Mouse (Mus musculus) kidney, postnatal 0 days (tissue): ENCODE results near the gene B3galt2. TPM values are rescaled to one million over a fixed set of nuclear protein-coding genes. Genes with fewer than 3 reads are reported as not detected.
A peak's percentile ranks its signal among the peaks of the same experiment; 100 is the strongest.
"Not testable (repeated sequence)": the region's sequence is repeated elsewhere in the genome, so short reads cannot be mapped to it uniquely, and the experiment has no call there.

Experiments used
- ATAC-seq: fragments of 200-750 bp; cut with Nextera tagmentation; replicated peaks from 2 replicates; pipeline ENCODE4 v1.8.0; 2017; ENCODE audit warnings: low read depth, moderate number of reproducible peaks, moderate TSS enrichment, moderate library complexity; ENCODE audit not compliant: low FRiP score
- DNase-seq: peaks from one replicate; pipeline ENCODE4 v3.0.0-alpha.2; 2016; ENCODE audit warnings: low spot score
- H3K27ac ChIP-seq: fragments of 300-500 bp; sonication (generic); 2 replicates; pipeline ENCODE4 v1.5.1; 2014; ENCODE audit warnings: mild to moderate bottlenecking
- H3K27me3 ChIP-seq: fragments of 300-500 bp; sonication (generic); 2 replicates; pipeline ENCODE4 v1.6.1; 2014; ENCODE audit warnings: low read length, mixed read lengths; ENCODE audit not compliant: insufficient read depth
- H3K36me3 ChIP-seq: fragments of 300-500 bp; sonication (generic); 2 replicates; pipeline ENCODE4 v1.6.1; 2014; ENCODE audit warnings: low read length, mixed read lengths; ENCODE audit not compliant: insufficient read depth
- H3K4me1 ChIP-seq: fragments of 300-500 bp; sonication (generic); replicated peaks from 2 replicates; pipeline ENCODE4 v1.6.1; 2014; ENCODE audit warnings: antibody characterized with exemption, low read length, mixed read lengths; ENCODE audit not compliant: insufficient read depth
- H3K4me2 ChIP-seq: fragments of 300-500 bp; sonication (generic); 2 replicates; pipeline ENCODE4 v1.6.1; 2014; ENCODE audit warnings: mild to moderate bottlenecking, low read length, moderate library complexity, mixed read lengths
- H3K4me3 ChIP-seq: fragments of 300-500 bp; sonication (generic); replicated peaks from 2 replicates; pipeline ENCODE4 v1.5.1; 2014; ENCODE audit warnings: low read depth, low read length
- H3K9ac ChIP-seq: fragments of 300-500 bp; sonication (generic); 2 replicates; pipeline ENCODE4 v1.6.1; 2014; ENCODE audit warnings: low read depth, low read length
- H3K9me3 ChIP-seq: fragments of 300-500 bp; sonication (generic); replicated peaks from 2 replicates; pipeline ENCODE4 v1.6.1; 2016; ENCODE audit warnings: low read length, inconsistent platforms, mixed read lengths
- CTCF ChIP-seq: IDR thresholded peaks from 2 replicates; pipeline ENCODE4 v1.5.1; 2016; ENCODE audit warnings: antibody characterized with exemption, low read depth, mild to moderate bottlenecking, moderate library complexity
- WGBS: fragments of 180-500 bp; shearing (Covaris S2); extraction: QIAGEN DNeasy Blood & Tissue Kit; methylation state at CpG from one replicate; pipeline ENCODE4 v1.1.7; 2014; 5-methylcytosine and 5-hydroxymethylcytosine counted together
- polyA plus RNA-seq: library from polyadenylated mRNA; unstranded; fragments of >200 nt; fragmentation: Nextera tagmentation; extraction: Ambion mirVana; gene quantifications from 2 replicates; pipeline ENCODE4 v1.2.1, GENCODE M21; 2015

B3galt2 gene
- polyA plus RNA-seq, 1 experiment from 2014 or later, result 0.22 TPM

GRCm38 (mm10) chr1:143650317-143650716 is 9.9 kb downstream of the B3galt2 start:
- H3K9ac ChIP-seq, result no peak overlapping the region
- ATAC-seq (no peak), DNase-seq (no peak)
- WGBS, result 90% methylated on average over 2 of the region's 2 CpGs
- no peaks in the 10 kb centered on the region for H3K27me3 ChIP-seq
- no peak overlapping the region for H3K27ac ChIP-seq
- H3K4me2 ChIP-seq, result no peak overlapping the region
- H3K9me3 ChIP-seq, result no peaks in the 10 kb centered on the region
- H3K36me3 ChIP-seq, result no peaks in the 10 kb centered on the region
- H3K4me1 ChIP-seq, result no peaks in the 10 kb centered on the region
- no peak for TF ChIP-seq CTCF
- H3K4me3 ChIP-seq, result no peak overlapping the region

GRCm38 (mm10) chr1:143653646-143654045 is 13.2 kb downstream of the B3galt2 start:
- no peaks in the 10 kb centered on the region for H3K4me1 ChIP-seq
- H3K27ac ChIP-seq, result no peak overlapping the region
- no peaks in the 10 kb centered on the region for H3K9me3 ChIP-seq
- no peaks in the 10 kb centered on the region for H3K36me3 ChIP-seq
- no peak overlapping the region for H3K4me3 ChIP-seq
- H3K4me2 ChIP-seq, result no peak overlapping the region
- DNase-seq, result no peak
- no peaks in the 10 kb centered on the region for H3K27me3 ChIP-seq
- WGBS, result 84% methylated on average over 3 of the region's 3 CpGs
- no peak overlapping the region for H3K9ac ChIP-seq
- no peak for ATAC-seq
- TF ChIP-seq CTCF, result no peak

GRCm38 (mm10) chr1:143663197-143663596 is 22.7 kb downstream of the B3galt2 start:
- no peaks in the 10 kb centered on the region for H3K9me3 ChIP-seq
- ATAC-seq (no peak), DNase-seq (no peak)
- WGBS, result 97% methylated on average over 2 of the region's 2 CpGs
- H3K27me3 ChIP-seq, result no peaks in the 10 kb centered on the region
- H3K9ac ChIP-seq, result no peak overlapping the region
- no peak overlapping the region for H3K4me3 ChIP-seq
- no peak overlapping the region for H3K4me2 ChIP-seq
- no peak for TF ChIP-seq CTCF
- H3K27ac ChIP-seq, result no peak overlapping the region
- H3K4me1 ChIP-seq, result no peaks in the 10 kb centered on the region
- H3K36me3 ChIP-seq, result no peaks in the 10 kb centered on the region; the same call in 1 of the 2 replicates

- not testable (repeated sequence) for H3K9me3 ChIP-seq, H3K4me3 ChIP-seq, H3K4me1 ChIP-seq, H3K27me3 ChIP-seq, H3K27ac ChIP-seq, DNase-seq, ATAC-seq, H3K4me2 ChIP-seq, H3K9ac ChIP-seq, H3K36me3 ChIP-seq
- WGBS, result 96% methylated on average over 4 of the region's 4 CpGs
Measured at GRCm38 (mm10) chr1:143664786-143665185, 24.3 kb downstream of the B3galt2 start.

- DNase-seq (no peak), ATAC-seq (no peak)
- no peaks in the 10 kb centered on the region for H3K27me3 ChIP-seq
- H3K4me1 ChIP-seq, result no peaks in the 10 kb centered on the region
- H3K9me3 ChIP-seq, result no peaks in the 10 kb centered on the region
- no peak overlapping the region for H3K4me3 ChIP-seq
- H3K9ac ChIP-seq, result no peak overlapping the region
- peak; percentile 31 for TF ChIP-seq CTCF
- H3K36me3 ChIP-seq, result peaks cover 4% of the 10 kb centered on the region; the same call in 1 of the 2 replicates
- 87% methylated on average over 4 of the region's 4 CpGs for WGBS
- H3K4me2 ChIP-seq, result no peak overlapping the region
- no peak overlapping the region for H3K27ac ChIP-seq
Measured at GRCm38 (mm10) chr1:143675734-143676361, 35.4 kb downstream of the B3galt2 start.

- WGBS, result 94% methylated on average over 5 of the region's 5 CpGs
Measured at GRCm38 (mm10) chr1:143681108-143681507, 40.6 kb downstream of the B3galt2 start.

GRCm38 (mm10) chr1:143684849-143685248 is 44.4 kb downstream of the B3galt2 start:
- Histone ChIP-seq H3K4me2 (no peak overlapping the region), H3K36me3 (peaks cover 22% of the 10 kb centered on the region), H3K4me1 (no peaks in the 10 kb centered on the region), H3K9ac (no peak overlapping the region), H3K4me3 (no peak overlapping the region), H3K27ac (no peak overlapping the region), H3K27me3 (no peaks in the 10 kb centered on the region), H3K9me3 (no peaks in the 10 kb centered on the region)
- no peak for ATAC-seq
- TF ChIP-seq CTCF, result no peak
- DNase-seq, result no peak
- WGBS, result 80% methylated on average over 3 of the region's 3 CpGs

More at GRCm38 (mm10) chr1:143681108-143681507, 40.6 kb downstream of the B3galt2 start:
- TF ChIP-seq CTCF, result no peak
- no peaks in the 10 kb centered on the region for H3K4me1 ChIP-seq
- H3K27ac ChIP-seq, result no peak overlapping the region
- H3K4me2 ChIP-seq, result no peak overlapping the region
- H3K36me3 ChIP-seq, result peaks cover 14% of the 10 kb centered on the region; the same call in 1 of the 2 replicates
- no peak overlapping the region for H3K4me3 ChIP-seq
- ATAC-seq, result no peak
- H3K9me3 ChIP-seq, result no peaks in the 10 kb centered on the region
- no peak overlapping the region for H3K9ac ChIP-seq
- DNase-seq, result no peak
- H3K27me3 ChIP-seq, result no peaks in the 10 kb centered on the region
